Mouse (Mus musculus): ENCODE measurements at regions not wholly inside any gene's neighbourhood (a gene's known extent, or its start where the extent isn't known, plus 50 kb on each side); places are given as distances from the start of the nearest gene placed in this dataset.
A peak's percentile ranks its signal among the peaks of the same experiment; 100 is the strongest.

GRCm38 (mm10) chr11:71513067-71513350, 236.7 kb upstream of the Wscd1 start:
- DNase-seq (ENCODE audit: low spot score): no peak

- DNase-seq (ENCODE audit: low spot score): peak; percentile 2
These were observed 234.5 kb upstream of the Wscd1 start for GRCm38 (mm10) chr11:71515264-71515663.

GRCm38 (mm10) chr11:71517377-71517776, 232.3 kb upstream of the Wscd1 start:
- peak; percentile 3 for DNase-seq (ENCODE audit: low spot score)

- no peak for DNase-seq (ENCODE audit: low spot score)
These were observed 222.0 kb upstream of the Wscd1 start for GRCm38 (mm10) chr11:71527691-71528090.

GRCm38 (mm10) chr11:71528588-71528987, 221.1 kb upstream of the Wscd1 start:
- DNase-seq (ENCODE audit: low spot score): no peak

- no peak for DNase-seq (ENCODE audit: low spot score)
These were observed 208.4 kb upstream of the Wscd1 start for GRCm38 (mm10) chr11:71541178-71541845.

GRCm38 (mm10) chr11:71557412-71557811, 192.3 kb upstream of the Wscd1 start:
- no peak for DNase-seq (ENCODE audit: low spot score)

- no peak for DNase-seq (ENCODE audit: low spot score)
These were observed 184.9 kb upstream of the Wscd1 start for GRCm38 (mm10) chr11:71564831-71565230.

GRCm38 (mm10) chr11:71576801-71577200, 172.9 kb upstream of the Wscd1 start:
- no peak for DNase-seq (ENCODE audit: low spot score)

- no peak for DNase-seq (ENCODE audit: low spot score)
These were observed 167.9 kb upstream of the Wscd1 start for GRCm38 (mm10) chr11:71581775-71582174.

- DNase-seq (ENCODE audit: low spot score): no peak
These were observed 158.7 kb upstream of the Wscd1 start for GRCm38 (mm10) chr11:71591014-71591413.

- no peak for DNase-seq (ENCODE audit: low spot score)
These were observed 155.4 kb upstream of the Wscd1 start for GRCm38 (mm10) chr11:71594250-71594847.

GRCm38 (mm10) chr11:71597709-71598108, 152.0 kb upstream of the Wscd1 start:
- DNase-seq (ENCODE audit: low spot score): no peak

- no peak for DNase-seq (ENCODE audit: low spot score)
These were observed 138.9 kb upstream of the Wscd1 start for GRCm38 (mm10) chr11:71610782-71611181.

- DNase-seq (ENCODE audit: low spot score): no peak
These were observed 134.2 kb upstream of the Wscd1 start for GRCm38 (mm10) chr11:71615526-71615925.

- no peak for DNase-seq (ENCODE audit: low spot score)
These were observed 124.1 kb upstream of the Wscd1 start for GRCm38 (mm10) chr11:71625501-71626191.

GRCm38 (mm10) chr11:71636111-71636510, 113.6 kb upstream of the Wscd1 start:
- no peak for DNase-seq (ENCODE audit: low spot score)

GRCm38 (mm10) chr11:71636785-71637184, 112.9 kb upstream of the Wscd1 start:
- DNase-seq (ENCODE audit: low spot score): peak; percentile 5

GRCm38 (mm10) chr11:71642886-71643285, 106.8 kb upstream of the Wscd1 start:
- no peak for DNase-seq (ENCODE audit: low spot score)

GRCm38 (mm10) chr11:71651756-71652380, 97.9 kb upstream of the Wscd1 start:
- DNase-seq (ENCODE audit: low spot score): no peak

- DNase-seq (ENCODE audit: low spot score): no peak
These were observed 97.3 kb upstream of the Wscd1 start for GRCm38 (mm10) chr11:71652381-71652775.

- DNase-seq (ENCODE audit: low spot score): no peak
These were observed 91.4 kb upstream of the Wscd1 start for GRCm38 (mm10) chr11:71658346-71658745.
